Mouse (Mus musculus) lung, adult 2 months (tissue): ENCODE data around the gene Fbxo10.

Experiments
- CTCF ChIP-seq: fragments of 200-500 bp; IDR thresholded peaks from 2 replicates; pipeline ENCODE4 v1.5.1; 2011; ENCODE audit warnings: mild to moderate bottlenecking, low read length, control low read depth; ENCODE audit not compliant: insufficient read depth
- POLR2A ChIP-seq: fragments of 200-500 bp; IDR thresholded peaks from 2 replicates; pipeline ENCODE4 v1.6.1; 2011; ENCODE audit warnings: low read depth, mild to moderate bottlenecking, control low read depth, low read length, borderline replicate concordance; ENCODE audit errors: extremely low read depth

DNA sequence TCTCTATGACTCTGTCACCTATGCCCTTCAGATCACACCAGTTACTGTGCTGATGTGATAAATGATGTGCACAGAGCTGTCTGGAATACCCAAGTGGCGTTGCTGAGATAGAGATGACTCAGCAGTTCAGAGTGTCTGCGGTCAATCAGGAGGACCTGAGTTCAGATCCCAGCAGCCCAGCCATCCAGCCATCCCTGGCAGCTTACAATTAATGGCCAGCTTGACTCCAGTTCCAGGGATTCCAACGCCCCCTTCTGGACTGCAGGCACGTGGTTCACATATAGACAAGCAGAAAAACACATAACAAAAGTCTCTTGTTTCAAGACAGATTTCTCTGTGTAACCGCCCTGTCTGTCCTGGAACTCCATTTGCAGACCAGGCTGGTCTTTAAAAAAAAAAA lies 22.0 kb upstream of the Fbxo10 start:
- TF ChIP-seq POLR2A (no peak), CTCF (no peak)
